ENCODE assay signal across 16 mouse cellular contexts in the genomic region with DNA sequence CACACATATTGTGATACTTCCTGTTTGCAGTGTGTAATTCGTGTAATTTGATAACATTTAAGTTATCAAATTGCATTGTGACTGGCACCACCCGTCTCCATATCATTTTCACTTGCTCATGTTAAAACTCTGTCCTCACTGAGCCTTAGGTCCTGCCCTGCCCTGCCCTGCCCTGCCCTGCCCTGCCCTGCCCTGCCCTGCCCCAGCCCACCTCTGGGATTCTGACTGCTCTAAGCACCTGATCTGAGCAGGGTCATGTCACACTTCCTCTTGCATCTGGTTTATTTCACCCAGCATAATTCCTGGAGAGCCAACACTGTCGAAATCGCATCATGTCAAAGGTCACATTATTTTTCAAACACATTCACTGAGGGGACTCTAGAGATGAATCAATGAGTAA.
"Had no signal": no experiment of that assay in that cellular context is flagged by ENCODE, and none has a peak within 500 bp of the region (broad histone marks: within the 10 kb centered on the region; RNA-seq: fewer than 3 reads in every experiment).

No protein-coding gene starts in this region.

- H3K4me2 ChIP-seq: kidney, embryonic 15.5 days; liver, embryonic 11.5 days; lung, embryonic 15.5 days; midbrain, embryonic 11.5 days had no signal

- H3K27ac ChIP-seq: kidney, embryonic 15.5 days; left cerebral cortex, adult 2 months; liver, embryonic 14.5 days; lung, embryonic 15.5 days had no signal

- DNase-seq: kidney, adult 8-10 months; kidney, postnatal 10 days; kidney, postnatal 36 days; layer of hippocampus, postnatal 36 days; lung, adult 18-20 months; lung, postnatal 10 days; lung, postnatal 36 days; midbrain, embryonic 14.5 days; retina, postnatal 1 day; thymus, postnatal 25 days had no signal

- H3K4me1 ChIP-seq: lung, embryonic 15.5 days had no signal

- H3K9ac ChIP-seq: kidney, embryonic 15.5 days; liver, embryonic 14.5 days; lung, embryonic 15.5 days had no signal

- H3K9me3 ChIP-seq: kidney, embryonic 15.5 days; lung, embryonic 15.5 days had no signal

- H3K4me3 ChIP-seq: kidney, embryonic 15.5 days; left cerebral cortex, adult 2 months; lung, embryonic 15.5 days had no signal

- H3K27me3 ChIP-seq: kidney, embryonic 15.5 days; lung, embryonic 15.5 days had no signal

- H3K36me3 ChIP-seq: kidney, embryonic 15.5 days; lung, embryonic 15.5 days had no signal
